Mouse (Mus musculus): ENCODE results near the gene Rarres2. TPM values are rescaled to one million over a fixed set of nuclear protein-coding genes. Genes with fewer than 3 reads are reported as not detected.

Gene Rarres2
- polyA plus RNA-seq, 1 experiment from 2014 or later, result 3.6 TPM

DNA sequence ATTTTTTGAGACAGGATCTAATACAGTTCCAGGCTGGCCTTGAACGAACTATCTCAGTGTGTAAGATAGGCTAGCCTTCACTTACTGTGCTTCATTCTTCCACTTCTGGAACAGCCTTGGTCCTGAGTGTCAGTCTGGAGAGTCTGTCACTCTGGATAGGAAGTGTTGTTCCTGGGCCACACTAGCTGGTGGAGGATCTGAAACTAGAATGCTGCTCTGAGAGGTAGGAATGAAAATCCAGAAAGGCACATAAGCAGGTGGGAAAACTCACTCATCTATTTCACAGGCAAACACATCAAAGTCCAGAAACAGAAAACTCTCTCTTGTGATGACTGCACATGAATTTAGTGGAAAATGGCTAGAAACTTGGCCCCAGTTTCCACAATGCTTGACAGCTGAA, 28.0 kb upstream of the Rarres2 start:
- H3K36me3 ChIP-seq (ENCODE audit: control insufficient read depth, insufficient read depth), result peaks cover 24% of the 10 kb centered on the region
- WGBS, result 95% methylated on average over 1 of the region's 1 CpGs
- no peak overlapping the region for H3K4me3 ChIP-seq (replicated peaks; ENCODE audit: low read length)
- ATAC-seq, result no peak
- H3K9me3 ChIP-seq (ENCODE audit: control insufficient read depth, low read length), result peaks cover 19% of the 10 kb centered on the region
- peaks cover 17% of the 10 kb centered on the region for H3K4me1 ChIP-seq (replicated peaks; ENCODE audit: control insufficient read depth, insufficient read depth, low read length)
- peak overlapping the region; percentile 88; the same call in 1 of the 2 replicates for H3K27ac ChIP-seq (ENCODE audit: low read length)
- no peaks in the 10 kb centered on the region for H3K27me3 ChIP-seq (replicated peaks; ENCODE audit: control insufficient read depth, insufficient read depth, low read length)
- H3K9ac ChIP-seq (replicated peaks; ENCODE audit: low read depth, low read length), result no peak overlapping the region
- no peak overlapping the region for H3K4me2 ChIP-seq (ENCODE audit: low read length)

DNA sequence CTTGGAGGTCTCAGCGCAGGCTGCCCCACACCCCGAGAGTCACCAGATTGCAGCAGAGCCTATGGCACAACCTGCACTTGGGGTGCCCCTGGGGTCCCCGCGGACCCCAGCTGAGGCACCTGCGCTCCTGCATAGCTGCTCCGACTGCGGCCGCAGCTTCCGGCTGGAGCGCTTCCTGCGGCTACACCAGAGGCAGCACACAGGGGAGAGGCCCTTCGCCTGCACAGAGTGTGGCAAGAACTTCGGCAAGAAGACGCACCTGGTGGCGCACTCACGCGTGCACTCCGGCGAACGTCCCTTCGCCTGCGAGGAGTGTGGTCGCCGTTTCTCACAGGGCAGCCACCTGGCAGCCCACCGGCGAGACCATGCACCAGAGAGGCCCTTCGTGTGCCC, 24.6 kb upstream of the Rarres2 start:
- Histone ChIP-seq H3K9me3 (ENCODE audit: control insufficient read depth, low read length) (peaks cover 19% of the 10 kb centered on the region), H3K36me3 (ENCODE audit: control insufficient read depth, insufficient read depth) (peaks cover 24% of the 10 kb centered on the region), H3K27ac (ENCODE audit: low read length) (no peak overlapping the region), H3K27me3 (replicated peaks; ENCODE audit: control insufficient read depth, insufficient read depth, low read length) (no peaks in the 10 kb centered on the region), H3K4me1 (replicated peaks; ENCODE audit: control insufficient read depth, insufficient read depth, low read length) (peaks cover 24% of the 10 kb centered on the region), H3K4me3 (replicated peaks; ENCODE audit: low read length) (no peak overlapping the region), H3K9ac (replicated peaks; ENCODE audit: low read depth, low read length) (no peak overlapping the region), H3K4me2 (ENCODE audit: low read length) (no peak overlapping the region)
- WGBS, result 97% methylated on average over 27 of the region's 27 CpGs
- no peak for ATAC-seq

DNA sequence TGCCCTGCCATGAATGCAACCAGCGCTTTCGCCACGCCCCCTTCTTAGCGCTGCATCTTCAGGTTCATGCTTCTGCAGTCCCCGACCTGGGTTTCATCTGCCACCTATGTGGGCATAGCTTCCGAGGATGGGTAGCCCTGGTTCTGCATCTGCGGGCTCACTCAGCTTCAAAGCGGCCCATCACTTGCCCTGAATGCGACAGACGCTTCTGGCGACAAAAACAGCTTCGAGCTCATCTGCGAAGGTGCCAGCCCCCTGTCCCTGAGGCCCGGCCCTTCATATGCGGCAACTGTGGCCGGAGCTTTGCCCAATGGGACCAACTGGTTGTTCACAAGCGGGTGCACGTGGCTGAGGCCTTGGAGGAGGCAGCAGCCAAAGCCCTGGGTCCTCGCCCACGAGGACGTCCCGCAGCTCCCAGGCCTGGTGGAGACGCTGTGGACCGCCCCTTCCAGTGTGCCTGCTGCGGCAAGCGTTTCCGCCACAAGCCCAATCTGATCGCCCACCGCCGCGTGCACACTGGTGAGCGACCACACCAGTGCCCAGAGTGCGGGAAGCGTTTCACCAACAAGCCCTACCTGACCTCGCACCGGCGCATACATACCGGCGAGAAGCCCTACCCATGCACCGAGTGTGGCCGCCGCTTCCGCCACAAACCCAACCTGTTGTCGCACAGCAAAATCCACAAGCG, 24.1 kb upstream of the Rarres2 start:
- Histone ChIP-seq H3K9me3 (ENCODE audit: control insufficient read depth, low read length) (peaks cover 19% of the 10 kb centered on the region), H3K9ac (replicated peaks; ENCODE audit: low read depth, low read length) (no peak overlapping the region), H3K27ac (ENCODE audit: low read length) (no peak overlapping the region), H3K4me3 (replicated peaks; ENCODE audit: low read length) (no peak overlapping the region), H3K36me3 (ENCODE audit: control insufficient read depth, insufficient read depth) (peaks cover 24% of the 10 kb centered on the region), H3K4me1 (replicated peaks; ENCODE audit: control insufficient read depth, insufficient read depth, low read length) (peaks cover 24% of the 10 kb centered on the region), H3K27me3 (replicated peaks; ENCODE audit: control insufficient read depth, insufficient read depth, low read length) (no peaks in the 10 kb centered on the region), H3K4me2 (ENCODE audit: low read length) (no peak overlapping the region)
- no peak for ATAC-seq
- 96% methylated on average over 45 of the region's 45 CpGs for WGBS

DNA sequence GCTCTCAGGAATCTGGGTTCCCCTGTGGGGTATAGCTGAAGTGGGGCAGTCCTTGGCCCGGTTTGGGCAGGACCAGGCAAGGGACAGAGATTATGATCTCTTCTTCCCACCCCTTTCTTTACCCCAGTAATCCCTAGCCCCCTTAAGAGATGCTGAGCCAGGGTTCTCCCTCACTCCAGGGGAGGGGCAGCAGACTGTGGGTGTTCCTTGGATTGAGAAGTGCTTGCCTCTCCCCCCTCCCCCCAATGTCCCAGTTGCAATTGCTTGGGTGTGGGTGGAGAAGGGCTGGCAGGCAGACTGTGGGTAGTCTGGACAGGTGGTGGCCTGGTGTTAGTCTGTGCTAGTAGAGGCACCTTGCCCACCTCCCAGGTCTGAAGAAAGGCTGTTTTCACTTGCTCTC, 22.7 kb upstream of the Rarres2 start:
- H3K4me2 ChIP-seq (ENCODE audit: low read length), result peak overlapping the region; percentile 88
- no peak overlapping the region; the same call in 1 of the 2 replicates for H3K4me3 ChIP-seq (replicated peaks; ENCODE audit: low read length)
- H3K27me3 ChIP-seq (replicated peaks; ENCODE audit: control insufficient read depth, insufficient read depth, low read length), result no peaks in the 10 kb centered on the region
- ATAC-seq, result no peak
- peaks cover 19% of the 10 kb centered on the region for H3K9me3 ChIP-seq (ENCODE audit: control insufficient read depth, low read length)
- peaks cover 16% of the 10 kb centered on the region for H3K4me1 ChIP-seq (replicated peaks; ENCODE audit: control insufficient read depth, insufficient read depth, low read length)
- H3K9ac ChIP-seq (replicated peaks; ENCODE audit: low read depth, low read length), result no peak overlapping the region
- peaks cover 24% of the 10 kb centered on the region for H3K36me3 ChIP-seq (ENCODE audit: control insufficient read depth, insufficient read depth)
- 47% methylated on average over 1 of the region's 1 CpGs for WGBS
- H3K27ac ChIP-seq (ENCODE audit: low read length), result no peak overlapping the region

DNA sequence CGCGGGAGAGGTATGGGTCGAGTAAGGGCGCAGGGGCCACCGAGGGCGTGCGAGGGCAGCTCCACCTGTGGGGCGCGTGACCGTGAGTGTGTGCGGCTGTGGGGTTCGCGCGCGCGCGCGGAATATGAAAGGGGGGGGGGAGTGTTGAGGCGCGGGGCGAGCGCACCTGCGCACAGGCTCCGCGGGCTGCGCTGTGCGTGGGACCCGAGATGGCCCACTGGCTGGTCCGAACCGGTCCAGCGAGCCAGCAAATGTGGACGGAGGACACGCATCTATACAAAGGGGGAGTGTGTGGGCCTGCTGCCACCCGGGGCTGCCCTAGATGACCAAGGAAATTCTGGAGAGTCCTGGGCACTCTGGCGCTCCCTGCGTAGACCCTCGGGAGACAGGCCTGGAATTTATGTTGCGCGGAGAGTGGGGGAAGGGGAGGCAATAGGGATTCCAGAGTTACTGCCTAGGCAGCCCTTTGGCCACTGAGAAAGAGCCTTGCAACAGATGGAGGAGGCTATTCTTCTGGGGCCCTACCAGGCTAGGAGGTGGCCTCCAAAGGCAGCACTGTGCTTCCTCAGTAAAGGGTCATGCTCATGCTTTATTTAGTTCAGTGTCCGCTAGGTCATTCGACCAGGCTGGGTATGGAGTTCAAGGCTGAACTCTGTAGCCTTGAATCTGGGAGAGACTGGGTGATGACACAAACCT, 21.6 kb upstream of the Rarres2 start:
- ATAC-seq, result peak; percentile 69
- Histone ChIP-seq H3K4me1 (replicated peaks; ENCODE audit: control insufficient read depth, insufficient read depth, low read length) (peaks cover 16% of the 10 kb centered on the region), H3K36me3 (ENCODE audit: control insufficient read depth, insufficient read depth) (peaks cover 24% of the 10 kb centered on the region), H3K9ac (replicated peaks; ENCODE audit: low read depth, low read length) (peak overlapping the region; percentile 82), H3K4me2 (ENCODE audit: low read length) (peak overlapping the region; percentile 88), H3K27ac (ENCODE audit: low read length) (peak overlapping the region; percentile 79), H3K27me3 (replicated peaks; ENCODE audit: control insufficient read depth, insufficient read depth, low read length) (no peaks in the 10 kb centered on the region), H3K4me3 (replicated peaks; ENCODE audit: low read length) (peak overlapping the region; percentile 68), H3K9me3 (ENCODE audit: control insufficient read depth, low read length) (peaks cover 19% of the 10 kb centered on the region)
- under 1% methylated on average over 37 of the region's 41 CpGs for WGBS

DNA sequence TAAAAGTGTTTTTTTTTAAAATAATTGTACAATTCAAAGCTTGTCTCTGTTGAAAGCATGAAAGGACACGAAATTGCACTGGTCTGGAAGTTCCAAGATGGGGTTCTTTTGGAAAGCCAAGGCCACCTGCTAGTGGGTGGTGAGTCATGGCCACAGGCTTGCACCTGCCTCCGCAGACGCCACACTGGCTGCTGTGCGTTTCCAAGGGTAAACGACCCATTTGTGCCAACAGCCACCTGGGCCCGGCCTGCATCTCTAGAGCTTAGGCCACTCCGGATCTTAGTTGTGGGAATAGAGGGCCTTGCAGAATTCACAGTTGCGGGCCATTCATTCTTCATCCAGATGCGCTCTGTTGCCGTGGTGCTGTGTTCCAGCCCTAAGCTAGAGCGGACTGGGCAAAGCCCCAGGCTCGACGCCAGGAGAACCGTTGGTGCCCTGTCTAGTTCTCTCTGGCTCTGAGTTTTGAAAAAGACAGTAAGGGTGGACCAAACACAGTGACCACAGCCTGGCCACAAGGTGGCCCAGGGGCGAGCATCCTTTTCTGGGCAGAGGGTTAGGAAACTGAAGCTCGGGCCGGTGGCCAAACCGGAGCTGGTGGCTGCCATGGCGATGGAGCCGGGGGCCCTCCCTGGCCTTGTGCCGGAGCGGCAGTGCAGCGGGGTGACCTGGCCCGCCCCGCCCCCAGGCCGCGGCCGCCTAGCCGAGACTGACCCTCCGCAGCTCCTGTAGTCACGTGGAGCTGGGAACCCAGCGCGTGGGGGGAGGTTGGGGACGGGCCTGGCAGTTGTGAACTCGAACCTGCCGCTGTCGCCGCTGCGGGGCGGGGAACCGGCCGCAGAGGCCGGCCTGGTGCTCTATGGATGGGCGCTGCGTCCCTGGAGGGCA, 20.8 kb upstream of the Rarres2 start, which contains the start of the genes Repin1 and Gm44965:
TSS of gene Repin1 (plus strand) at position 726 of the 885 bp plus-strand sequence.
TSS of gene Gm44965 (plus strand) at position 784 of the 885 bp plus-strand sequence.
- H3K27ac ChIP-seq (ENCODE audit: low read length), result peak within 1 kb of the TSS; percentile 79
- peak within 1 kb of the TSS; percentile 68 for H3K4me3 ChIP-seq (replicated peaks; ENCODE audit: low read length)
- H3K36me3 ChIP-seq (ENCODE audit: control insufficient read depth, insufficient read depth), result peaks cover 24% of the 10 kb centered on the region
- H3K27me3 ChIP-seq (replicated peaks; ENCODE audit: control insufficient read depth, insufficient read depth, low read length), result no peaks in the 10 kb centered on the region
- peak within 1 kb of the TSS; percentile 82 for H3K9ac ChIP-seq (replicated peaks; ENCODE audit: low read depth, low read length)
- H3K9me3 ChIP-seq (ENCODE audit: control insufficient read depth, low read length), result peaks cover 19% of the 10 kb centered on the region
- WGBS, result 2% methylated on average over 44 of the region's 45 CpGs
- H3K4me2 ChIP-seq (ENCODE audit: low read length), result peak within 1 kb of the TSS; percentile 88
- peak; percentile 87 for ATAC-seq
- peaks cover 16% of the 10 kb centered on the region for H3K4me1 ChIP-seq (replicated peaks; ENCODE audit: control insufficient read depth, insufficient read depth, low read length)

DNA sequence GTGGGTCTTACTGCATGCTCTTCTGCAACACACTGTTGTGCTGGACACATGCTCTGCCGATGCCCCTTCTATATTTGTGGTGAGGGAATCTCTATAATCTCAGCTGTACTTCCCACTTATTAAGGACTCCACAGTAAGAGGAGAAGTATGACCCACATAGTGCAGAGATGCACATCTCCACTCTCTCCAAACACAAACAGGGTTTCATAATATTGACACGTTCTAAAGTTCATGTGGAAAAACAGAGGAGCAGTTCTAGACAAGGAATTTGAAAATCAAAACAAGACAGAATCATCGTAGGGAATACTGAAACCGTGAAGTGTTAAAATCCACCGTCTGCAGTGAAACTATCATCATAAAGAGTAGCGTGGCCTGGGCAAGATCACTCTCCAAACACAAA, 19.3 kb upstream of the Rarres2 start:
- Histone ChIP-seq H3K9ac (replicated peaks; ENCODE audit: low read depth, low read length) (no peak overlapping the region), H3K9me3 (ENCODE audit: control insufficient read depth, low read length) (peaks cover 7% of the 10 kb centered on the region), H3K4me1 (replicated peaks; ENCODE audit: control insufficient read depth, insufficient read depth, low read length) (peaks cover 16% of the 10 kb centered on the region), H3K36me3 (ENCODE audit: control insufficient read depth, insufficient read depth) (peaks cover 9% of the 10 kb centered on the region), H3K27ac (ENCODE audit: low read length) (no peak overlapping the region), H3K27me3 (replicated peaks; ENCODE audit: control insufficient read depth, insufficient read depth, low read length) (no peaks in the 10 kb centered on the region), H3K4me2 (ENCODE audit: low read length) (no peak overlapping the region), H3K4me3 (replicated peaks; ENCODE audit: low read length) (no peak overlapping the region)
- WGBS, result 92% methylated on average over 6 of the region's 6 CpGs
- ATAC-seq, result no peak

DNA sequence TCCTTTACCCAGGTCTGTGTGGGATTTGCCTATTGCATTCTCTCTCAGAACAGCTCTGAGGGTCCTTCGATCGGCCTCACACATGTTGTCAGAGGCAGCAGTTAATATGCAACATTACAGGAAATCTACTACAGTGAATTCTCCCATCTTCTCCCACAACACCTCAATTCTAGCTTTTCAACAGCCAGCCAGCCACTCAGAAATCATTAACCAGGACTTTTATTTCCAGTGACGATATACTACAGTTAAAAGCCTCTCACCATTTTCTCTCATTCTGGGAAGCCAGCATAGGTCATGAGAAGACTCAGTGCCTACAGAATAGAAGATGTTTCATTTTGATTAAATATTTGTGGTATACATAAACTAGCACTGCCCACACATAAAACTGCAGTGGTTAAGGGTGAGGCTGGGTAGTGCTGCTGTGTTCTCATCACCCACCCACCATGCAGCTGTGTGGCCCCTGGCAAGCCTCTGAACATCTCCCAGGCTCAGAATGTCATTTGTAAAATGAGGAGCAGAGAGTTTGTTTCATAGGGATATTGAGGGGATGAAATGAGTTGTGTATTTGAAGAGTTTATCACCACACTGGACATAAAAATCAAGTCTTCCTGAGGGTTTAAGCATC, 18.7 kb upstream of the Rarres2 start:
- H3K27ac ChIP-seq (ENCODE audit: low read length), result no peak overlapping the region
- H3K4me2 ChIP-seq (ENCODE audit: low read length), result no peak overlapping the region
- peaks cover 4% of the 10 kb centered on the region for H3K36me3 ChIP-seq (ENCODE audit: control insufficient read depth, insufficient read depth)
- H3K4me1 ChIP-seq (replicated peaks; ENCODE audit: control insufficient read depth, insufficient read depth, low read length), result peaks cover 16% of the 10 kb centered on the region
- H3K4me3 ChIP-seq (replicated peaks; ENCODE audit: low read length), result no peak overlapping the region
- H3K9me3 ChIP-seq (ENCODE audit: control insufficient read depth, low read length), result peaks cover 2% of the 10 kb centered on the region; the same call in 1 of the 2 replicates
- no peak overlapping the region for H3K9ac ChIP-seq (replicated peaks; ENCODE audit: low read depth, low read length)
- no peaks in the 10 kb centered on the region for H3K27me3 ChIP-seq (replicated peaks; ENCODE audit: control insufficient read depth, insufficient read depth, low read length)
- WGBS, result 88% methylated on average over 3 of the region's 3 CpGs
- no peak for ATAC-seq
